Mouse (Mus musculus) megakaryocyte, embryonic 14.5 days (primary cell): Measurements from ENCODE around the gene 2200002D01Rik.

Experiments
- FLI1 ChIP-seq: IDR thresholded peaks from 2 replicates; pipeline ENCODE4 v1.6.1; 2012; ENCODE audit warnings: low read length, inconsistent platforms, mixed read lengths
- GATA1 ChIP-seq: IDR thresholded peaks from 3 replicates; pipeline ENCODE4 v1.6.1; 2012; ENCODE audit warnings: mixed read lengths, low read length, inconsistent platforms, borderline replicate concordance

- TF ChIP-seq GATA1 (no peak), FLI1 (no peak)
Measured at GRCm38 (mm10) chr7:29280801-29281200, 32.5 kb upstream of the 2200002D01Rik start.
